Mouse (Mus musculus): ENCODE measurements at regions not wholly inside any gene's neighbourhood (a gene's known extent, or its start where the extent isn't known, plus 50 kb on each side); places are given as distances from the start of the nearest gene placed in this dataset.

GRCm38 (mm10) chr12:32666040-32666439 lies 153.3 kb upstream of the Nampt start:
- no peaks in the 10 kb centered on the region for H3K27me3 ChIP-seq (replicated peaks)
- no peaks in the 10 kb centered on the region for H3K36me3 ChIP-seq (replicated peaks; ENCODE audit: low read length)

GRCm38 (mm10) chr12:32677908-32678307 lies 141.4 kb upstream of the Nampt start:
- no peak for TF ChIP-seq GATA1 (IDR thresholded peaks at IDR 0.05; ENCODE audit: borderline replicate concordance, low read length)
- no peak for TF ChIP-seq FLI1 (IDR thresholded peaks at IDR 0.05; ENCODE audit: low read length)

More at GRCm38 (mm10) chr12:32666040-32666439, 153.3 kb upstream of the Nampt start:
- TF ChIP-seq FLI1 (IDR thresholded peaks at IDR 0.05; ENCODE audit: low read length), result no peak
- no peak for TF ChIP-seq GATA1 (IDR thresholded peaks at IDR 0.05; ENCODE audit: borderline replicate concordance, low read length)
- H3K9me3 ChIP-seq, result no peaks in the 10 kb centered on the region
- no peak overlapping the region for H3K4me3 ChIP-seq (replicated peaks)
- H3K4me1 ChIP-seq, result peaks cover 56% of the 10 kb centered on the region

GRCm38 (mm10) chr12:32678756-32679155 lies 140.6 kb upstream of the Nampt start:
- H3K4me1 ChIP-seq, result peaks cover 14% of the 10 kb centered on the region
- no peaks in the 10 kb centered on the region for H3K9me3 ChIP-seq
- H3K4me3 ChIP-seq (replicated peaks), result no peak overlapping the region
- peaks cover 3% of the 10 kb centered on the region for H3K27me3 ChIP-seq (replicated peaks)
- no peak for TF ChIP-seq GATA1 (IDR thresholded peaks at IDR 0.05; ENCODE audit: borderline replicate concordance, low read length)
- TF ChIP-seq FLI1 (IDR thresholded peaks at IDR 0.05; ENCODE audit: low read length), result no peak
- H3K36me3 ChIP-seq (replicated peaks; ENCODE audit: low read length), result no peaks in the 10 kb centered on the region

More at GRCm38 (mm10) chr12:32677908-32678307, 141.4 kb upstream of the Nampt start:
- Histone ChIP-seq H3K9me3 (no peaks in the 10 kb centered on the region), H3K4me1 (peaks cover 14% of the 10 kb centered on the region), H3K4me3 (replicated peaks) (no peak overlapping the region), H3K27me3 (replicated peaks) (no peaks in the 10 kb centered on the region), H3K36me3 (replicated peaks; ENCODE audit: low read length) (no peaks in the 10 kb centered on the region)

GRCm38 (mm10) chr12:32681910-32682309 lies 137.4 kb upstream of the Nampt start:
- Histone ChIP-seq H3K4me1 (peaks cover 14% of the 10 kb centered on the region), H3K9me3 (no peaks in the 10 kb centered on the region), H3K27me3 (replicated peaks) (peaks cover 8% of the 10 kb centered on the region), H3K36me3 (replicated peaks; ENCODE audit: low read length) (no peaks in the 10 kb centered on the region), H3K4me3 (replicated peaks) (no peak overlapping the region)
- TF ChIP-seq FLI1 (IDR thresholded peaks at IDR 0.05; ENCODE audit: low read length), result no peak
- no peak for TF ChIP-seq GATA1 (IDR thresholded peaks at IDR 0.05; ENCODE audit: borderline replicate concordance, low read length)

GRCm38 (mm10) chr12:32683375-32683774 lies 136.0 kb upstream of the Nampt start:
- no peak overlapping the region for H3K4me3 ChIP-seq (replicated peaks)
- TF ChIP-seq FLI1 (IDR thresholded peaks at IDR 0.05; ENCODE audit: low read length), result no peak
- TF ChIP-seq GATA1 (IDR thresholded peaks at IDR 0.05; ENCODE audit: borderline replicate concordance, low read length), result no peak
- no peaks in the 10 kb centered on the region for H3K36me3 ChIP-seq (replicated peaks; ENCODE audit: low read length)
- H3K4me1 ChIP-seq, result peaks cover 20% of the 10 kb centered on the region
- peaks cover 8% of the 10 kb centered on the region for H3K27me3 ChIP-seq (replicated peaks)
- no peaks in the 10 kb centered on the region for H3K9me3 ChIP-seq

GRCm38 (mm10) chr12:32685788-32686385 lies 133.5 kb upstream of the Nampt start:
- Histone ChIP-seq H3K4me1 (peaks cover 15% of the 10 kb centered on the region), H3K4me3 (replicated peaks) (no peak overlapping the region), H3K9me3 (no peaks in the 10 kb centered on the region), H3K27me3 (replicated peaks) (peaks cover 8% of the 10 kb centered on the region), H3K36me3 (replicated peaks; ENCODE audit: low read length) (no peaks in the 10 kb centered on the region)
- TF ChIP-seq GATA1 (IDR thresholded peaks at IDR 0.05; ENCODE audit: borderline replicate concordance, low read length) (no peak), FLI1 (IDR thresholded peaks at IDR 0.05; ENCODE audit: low read length) (no peak)

GRCm38 (mm10) chr12:32689361-32689760 lies 130.0 kb upstream of the Nampt start:
- Histone ChIP-seq H3K9me3 (no peaks in the 10 kb centered on the region), H3K4me3 (replicated peaks) (no peak overlapping the region), H3K36me3 (replicated peaks; ENCODE audit: low read length) (no peaks in the 10 kb centered on the region), H3K27me3 (replicated peaks) (peaks cover 5% of the 10 kb centered on the region), H3K4me1 (peaks cover 20% of the 10 kb centered on the region)
- no peak for TF ChIP-seq FLI1 (IDR thresholded peaks at IDR 0.05; ENCODE audit: low read length)
- no peak for TF ChIP-seq GATA1 (IDR thresholded peaks at IDR 0.05; ENCODE audit: borderline replicate concordance, low read length)

- no peaks in the 10 kb centered on the region for H3K9me3 ChIP-seq
- peaks cover 5% of the 10 kb centered on the region for H3K27me3 ChIP-seq (replicated peaks)
- no peak for TF ChIP-seq FLI1 (IDR thresholded peaks at IDR 0.05; ENCODE audit: low read length)
- TF ChIP-seq GATA1 (IDR thresholded peaks at IDR 0.05; ENCODE audit: borderline replicate concordance, low read length), result no peak
- no peak overlapping the region for H3K4me3 ChIP-seq (replicated peaks)
- no peaks in the 10 kb centered on the region for H3K36me3 ChIP-seq (replicated peaks; ENCODE audit: low read length)
- H3K4me1 ChIP-seq, result peaks cover 20% of the 10 kb centered on the region
Measured at GRCm38 (mm10) chr12:32690096-32690495, 129.2 kb upstream of the Nampt start.

- no peak for TF ChIP-seq GATA1 (IDR thresholded peaks at IDR 0.05; ENCODE audit: borderline replicate concordance, low read length)
- no peak for TF ChIP-seq FLI1 (IDR thresholded peaks at IDR 0.05; ENCODE audit: low read length)
- H3K4me1 ChIP-seq, result peaks cover 23% of the 10 kb centered on the region
- H3K9me3 ChIP-seq, result no peaks in the 10 kb centered on the region
- no peak overlapping the region for H3K4me3 ChIP-seq (replicated peaks)
- H3K36me3 ChIP-seq (replicated peaks; ENCODE audit: low read length), result no peaks in the 10 kb centered on the region
- H3K27me3 ChIP-seq (replicated peaks), result peaks cover 6% of the 10 kb centered on the region
Measured at GRCm38 (mm10) chr12:32692081-32692819, 127.1 kb upstream of the Nampt start.

GRCm38 (mm10) chr12:32692962-32693361 lies 126.4 kb upstream of the Nampt start:
- Histone ChIP-seq H3K27me3 (replicated peaks) (peaks cover 6% of the 10 kb centered on the region), H3K9me3 (no peaks in the 10 kb centered on the region), H3K36me3 (replicated peaks; ENCODE audit: low read length) (no peaks in the 10 kb centered on the region), H3K4me3 (replicated peaks) (no peak overlapping the region), H3K4me1 (peaks cover 17% of the 10 kb centered on the region)
- TF ChIP-seq GATA1 (IDR thresholded peaks at IDR 0.05; ENCODE audit: borderline replicate concordance, low read length) (no peak), FLI1 (IDR thresholded peaks at IDR 0.05; ENCODE audit: low read length) (no peak)
